19 mouse cellular contexts compared by ENCODE assay signal in the genomic region with DNA sequence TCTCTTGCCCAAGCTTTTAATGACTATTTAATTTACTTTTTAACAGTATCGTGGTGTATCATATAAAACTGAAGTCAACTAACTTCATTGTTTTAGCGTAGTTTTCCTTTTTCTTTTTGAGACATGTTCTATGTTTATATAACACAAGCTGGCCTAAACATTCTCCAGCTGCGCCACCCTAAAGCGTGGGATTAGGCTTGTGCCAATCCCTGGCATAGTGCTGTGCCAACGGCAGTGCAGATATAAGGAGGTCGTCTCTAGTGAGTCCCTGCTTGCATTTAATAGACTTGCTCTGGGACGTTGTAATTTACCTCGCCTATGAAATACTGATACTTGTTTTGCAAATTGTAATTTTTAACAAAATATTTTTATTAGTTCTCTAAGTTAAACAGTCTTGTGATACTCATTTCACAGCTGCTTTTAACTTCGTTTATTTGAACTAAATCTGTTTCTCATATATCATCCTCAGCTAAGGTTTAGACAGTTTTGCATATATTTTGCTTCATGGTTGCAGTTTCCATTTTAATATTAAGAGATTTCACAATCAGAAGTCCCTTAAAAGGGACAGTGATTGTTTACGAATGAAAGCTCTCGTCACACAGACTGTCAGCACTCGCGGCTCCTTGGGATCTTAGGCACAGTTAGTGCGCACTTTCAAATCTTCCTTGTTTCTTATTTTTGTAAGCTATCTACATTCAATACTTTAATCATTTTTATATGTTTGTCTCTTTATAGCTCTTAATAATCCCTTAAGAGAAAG. TPM values are rescaled to one million over a fixed set of nuclear protein-coding genes. Genes with fewer than 3 reads are reported as not detected.
"Had no signal": no experiment of that assay in that cellular context is flagged by ENCODE, and none has a peak within 500 bp of the region (broad histone marks: within the 10 kb centered on the region; RNA-seq: fewer than 3 reads in every experiment).

No protein-coding gene starts in this region.

- H3K4me1 ChIP-seq: midbrain, embryonic 13.5 days; midbrain, embryonic 15.5 days had no signal

- H3K9ac ChIP-seq: liver, embryonic 13.5 days; liver, embryonic 15.5 days; liver, postnatal 0 days; lung, embryonic 15.5 days; midbrain, embryonic 13.5 days; midbrain, embryonic 15.5 days; neural tube, embryonic 12.5 days had no signal

- ATAC-seq: liver, postnatal 0 days; midbrain, embryonic 13.5 days; midbrain, embryonic 15.5 days had no signal

- H3K4me3 ChIP-seq: liver, embryonic 13.5 days; liver, embryonic 15.5 days; lung, embryonic 15.5 days; megakaryocyte, embryonic 14.5 days; midbrain, embryonic 13.5 days; midbrain, embryonic 15.5 days; neural tube, embryonic 12.5 days had no signal

- H3K27ac ChIP-seq: liver, embryonic 13.5 days; liver, embryonic 15.5 days; lung, embryonic 15.5 days; macrophage; midbrain, embryonic 13.5 days; midbrain, embryonic 15.5 days; neural tube, embryonic 12.5 days had no signal

- H3K4me2 ChIP-seq: liver, embryonic 11.5 days; liver, embryonic 13.5 days; liver, embryonic 15.5 days; lung, embryonic 15.5 days; midbrain, embryonic 11.5 days; midbrain, embryonic 13.5 days; midbrain, embryonic 15.5 days; neural tube, embryonic 12.5 days had no signal

- H3K27me3 ChIP-seq: liver, embryonic 13.5 days; liver, embryonic 15.5 days; lung, embryonic 15.5 days; megakaryocyte, embryonic 14.5 days; midbrain, embryonic 13.5 days; midbrain, embryonic 15.5 days; neural tube, embryonic 12.5 days had no signal

- H3K9me3 ChIP-seq: liver, embryonic 13.5 days; liver, embryonic 15.5 days; lung, embryonic 15.5 days; megakaryocyte, embryonic 14.5 days; midbrain, embryonic 13.5 days; midbrain, embryonic 15.5 days; neural tube, embryonic 12.5 days had no signal

- DNase-seq: liver, embryonic 13.5 days; liver, postnatal 0 days; lung, postnatal 36 days; right cerebral cortex, postnatal 14 days; thymus, adult 2 months; thymus, postnatal 25 days; thymus, postnatal 4 days had no signal

RNA-seq across cellular contexts. Expression of gene Spata17, which starts 17.1 kb away (rescaled TPM):
- total RNA-seq: monocyte, adult 5-6 weeks; neutrophil, adult 5-6 weeks had no signal
- polyA plus RNA-seq: macrophage; spleen, adult 2 months had no signal
